Mouse (Mus musculus) heart, adult 2 months (tissue): Measurements from ENCODE around the gene Rps6ka2.

Source experiments
- CTCF ChIP-seq: fragments of 200-600 bp; IDR thresholded peaks from 2 replicates; pipeline ENCODE4 v1.8.1; 2022; ENCODE audit warnings: antibody characterized with exemption, mild to moderate bottlenecking, moderate library complexity
- EP300 ChIP-seq: fragments of 200-500 bp; IDR thresholded peaks from 2 replicates; pipeline ENCODE4 v1.6.1; 2011; ENCODE audit warnings: low read depth, low read length, control low read depth; ENCODE audit not compliant: insufficient read depth
- POLR2A ChIP-seq: fragments of 200-500 bp; IDR thresholded peaks from 2 replicates; pipeline ENCODE4 v1.6.1; 2011; ENCODE audit warnings: mild to moderate bottlenecking, low read depth, low read length, control low read depth; ENCODE audit not compliant: insufficient read depth

GRCm38 (mm10) chr17:7197121-7197925 lies 27.4 kb downstream of the Rps6ka2 start:
- TF ChIP-seq CTCF: no peak
- TF ChIP-seq POLR2A: no peak
- no peak for TF ChIP-seq EP300
